Mouse (Mus musculus) liver, postnatal 0 days (tissue): Measurements from ENCODE around the gene Inafm2.

ENCODE experiments used
- CTCF ChIP-seq: sonication (generic); IDR thresholded peaks from 2 replicates; pipeline ENCODE4 v1.5.1; 2016; ENCODE audit warnings: antibody characterized with exemption, low read depth
- EP300 ChIP-seq: IDR thresholded peaks from 2 replicates; pipeline ENCODE4 v1.6.1; 2016; ENCODE audit warnings: antibody characterized with exemption, low read depth, mild to moderate bottlenecking

DNA sequence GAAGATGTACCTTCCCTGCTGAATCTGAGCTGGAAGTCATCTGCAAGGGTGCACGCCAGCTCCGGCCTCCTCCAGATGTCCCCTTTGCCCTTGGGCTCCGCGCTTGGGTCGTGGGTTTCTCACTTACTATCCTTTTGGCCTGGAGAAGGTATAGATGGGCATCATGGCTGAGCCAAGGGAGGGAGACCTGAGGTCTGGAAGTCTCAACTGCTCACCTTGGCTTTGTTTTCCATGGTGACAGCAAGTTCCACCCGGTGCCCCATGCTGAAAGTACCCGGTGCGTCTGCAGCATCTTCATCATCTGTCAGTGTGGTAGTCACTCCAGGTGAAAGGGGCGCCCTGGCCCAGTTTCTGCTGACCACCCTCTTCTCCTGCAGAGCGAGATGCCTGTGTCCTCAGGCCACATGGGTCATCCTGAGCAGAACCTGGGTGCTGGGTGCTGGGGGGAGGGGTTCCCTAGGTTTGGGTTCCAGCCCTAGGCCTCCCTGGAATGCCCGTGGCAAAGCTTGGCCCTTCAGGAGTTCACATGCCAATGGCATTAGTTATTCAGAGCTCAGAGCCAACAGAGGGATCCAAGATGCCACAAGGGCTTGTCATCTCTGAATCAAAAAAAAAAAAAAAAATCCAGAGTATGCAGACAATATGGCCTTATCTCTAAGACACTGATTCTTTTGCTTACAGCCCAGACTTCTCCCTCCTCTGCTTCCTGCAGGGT, 14.9 kb downstream of the Inafm2 start:
- TF ChIP-seq CTCF (no peak), EP300 (no peak)
